In genomic region chr11:109705336-109706054, GRCm38 (mm10) we compare ENCODE assay signal across 10 mouse cellular contexts. TPM values are rescaled to one million over a fixed set of nuclear protein-coding genes. Genes with fewer than 3 reads are reported as not detected.
DNase-seq lines count a peak whose midpoint lies in the region; ATAC-seq and TF ChIP-seq lines count a peak whose summit lies in the region.
"Had no signal": no experiment of that assay in that cellular context is flagged by ENCODE, and none has a peak within 500 bp of the region (broad histone marks: within the 10 kb centered on the region; RNA-seq: fewer than 3 reads in every experiment).

No protein-coding gene starts in this region.

- H3K9ac ChIP-seq in forebrain, embryonic 15.5 days (replicated peaks): no peak overlapping the region
- no peak overlapping the region for H3K9ac ChIP-seq in hindbrain, embryonic 16.5 days (ENCODE audit: low read depth, low read length)
- H3K9ac ChIP-seq in heart, postnatal 0 days (replicated peaks; ENCODE audit: low read depth, low read length): no peak overlapping the region
- no peak overlapping the region for H3K9ac ChIP-seq in liver, postnatal 0 days (replicated peaks)

- no peaks in the 10 kb centered on the region for H3K9me3 ChIP-seq in forebrain, embryonic 15.5 days
- no peaks in the 10 kb centered on the region for H3K9me3 ChIP-seq in forebrain, embryonic 10.5 days
- no peaks in the 10 kb centered on the region for H3K9me3 ChIP-seq in hindbrain, embryonic 16.5 days (ENCODE audit: control insufficient read depth, low read length)
- no peaks in the 10 kb centered on the region for H3K9me3 ChIP-seq in hindbrain, embryonic 10.5 days
- no peaks in the 10 kb centered on the region for H3K9me3 ChIP-seq in heart, postnatal 0 days (replicated peaks; ENCODE audit: control insufficient read depth, low read length)
- no peaks in the 10 kb centered on the region for H3K9me3 ChIP-seq in liver, postnatal 0 days (ENCODE audit: low read length)

- 53% methylated on average over 9 of the region's 9 CpGs for WGBS in forebrain, embryonic 15.5 days
- 90% methylated on average over 9 of the region's 9 CpGs for WGBS in forebrain, embryonic 10.5 days
- whole genome bisulfite sequencing in hindbrain, embryonic 16.5 days: 63% methylated on average over 9 of the region's 9 CpGs
- WGBS in hindbrain, embryonic 10.5 days: 91% methylated on average over 9 of the region's 9 CpGs
- 35% methylated on average over 9 of the region's 9 CpGs for WGBS in heart, postnatal 0 days
- WGBS in liver, postnatal 0 days (ENCODE audit: insufficient replicate concordance): 40% methylated on average over 9 of the region's 9 CpGs

- no peak overlapping the region for H3K4me2 ChIP-seq in forebrain, embryonic 15.5 days (replicated peaks)
- H3K4me2 ChIP-seq in hindbrain, embryonic 16.5 days (ENCODE audit: low read length): no peak overlapping the region
- H3K4me2 ChIP-seq in heart, postnatal 0 days (ENCODE audit: low read depth, low read length): peak overlapping the region; percentile 41
- peak overlapping the region; percentile 53 for H3K4me2 ChIP-seq in liver, postnatal 0 days (ENCODE audit: low read depth, low read length)

- peak; percentile 58 for ATAC-seq in forebrain, embryonic 15.5 days (replicated peaks)
- peak; percentile 58; the same call in 1 of the 2 replicates for ATAC-seq in hindbrain, embryonic 16.5 days
- ATAC-seq in heart, postnatal 0 days (ENCODE audit: insufficient read depth, low read depth): no peak
- peak; percentile 84 for ATAC-seq in liver, postnatal 0 days

- peak overlapping the region; percentile 25 for H3K27ac ChIP-seq in forebrain, embryonic 15.5 days (replicated peaks)
- H3K27ac ChIP-seq in forebrain, embryonic 10.5 days: no peak overlapping the region
- no peak overlapping the region for H3K27ac ChIP-seq in hindbrain, embryonic 16.5 days (ENCODE audit: low read depth, low read length)
- no peak overlapping the region for H3K27ac ChIP-seq in hindbrain, embryonic 10.5 days
- peak overlapping the region; percentile 27; the same call in 1 of the 2 replicates for H3K27ac ChIP-seq in heart, postnatal 0 days (ENCODE audit: low read depth)
- peak overlapping the region; percentile 72 for H3K27ac ChIP-seq in liver, postnatal 0 days (ENCODE audit: low read depth)

- H3K36me3 ChIP-seq in forebrain, embryonic 15.5 days: no peaks in the 10 kb centered on the region
- no peaks in the 10 kb centered on the region for H3K36me3 ChIP-seq in forebrain, embryonic 10.5 days (replicated peaks)
- H3K36me3 ChIP-seq in hindbrain, embryonic 16.5 days (ENCODE audit: control insufficient read depth, insufficient read depth, low read length): no peaks in the 10 kb centered on the region
- no peaks in the 10 kb centered on the region for H3K36me3 ChIP-seq in hindbrain, embryonic 10.5 days
- no peaks in the 10 kb centered on the region for H3K36me3 ChIP-seq in heart, postnatal 0 days (replicated peaks; ENCODE audit: control insufficient read depth, insufficient read depth, low read length)
- no peaks in the 10 kb centered on the region for H3K36me3 ChIP-seq in liver, postnatal 0 days (replicated peaks; ENCODE audit: insufficient read depth, low read length)

- peaks cover 21% of the 10 kb centered on the region for H3K4me1 ChIP-seq in forebrain, embryonic 15.5 days
- peaks cover 5% of the 10 kb centered on the region for H3K4me1 ChIP-seq in forebrain, embryonic 10.5 days
- H3K4me1 ChIP-seq in hindbrain, embryonic 16.5 days (ENCODE audit: control insufficient read depth, insufficient read depth, low read depth, low read length): no peaks in the 10 kb centered on the region; the same call in none of the 2 replicates
- H3K4me1 ChIP-seq in hindbrain, embryonic 10.5 days (replicated peaks): peaks cover 17% of the 10 kb centered on the region
- peaks cover 17% of the 10 kb centered on the region for H3K4me1 ChIP-seq in heart, postnatal 0 days (ENCODE audit: control insufficient read depth, insufficient read depth)
- H3K4me1 ChIP-seq in liver, postnatal 0 days (ENCODE audit: insufficient read depth): peaks cover 35% of the 10 kb centered on the region

- TF ChIP-seq EP300 in heart, postnatal 0 days (IDR thresholded peaks at IDR 0.05; ENCODE audit: low read depth): no peak
- no peak for TF ChIP-seq EP300 in liver, postnatal 0 days (IDR thresholded peaks at IDR 0.05; ENCODE audit: low read depth)

- H3K27me3 ChIP-seq in forebrain, embryonic 15.5 days: no peaks in the 10 kb centered on the region
- no peaks in the 10 kb centered on the region for H3K27me3 ChIP-seq in forebrain, embryonic 10.5 days (ENCODE audit: poor library complexity, severe bottlenecking)
- no peaks in the 10 kb centered on the region for H3K27me3 ChIP-seq in hindbrain, embryonic 16.5 days (replicated peaks; ENCODE audit: control insufficient read depth, insufficient read depth, low read length)
- H3K27me3 ChIP-seq in hindbrain, embryonic 10.5 days (ENCODE audit: insufficient read depth, poor library complexity, severe bottlenecking): no peaks in the 10 kb centered on the region
- no peaks in the 10 kb centered on the region for H3K27me3 ChIP-seq in heart, postnatal 0 days (ENCODE audit: control insufficient read depth, insufficient read depth, low read length)
- no peaks in the 10 kb centered on the region for H3K27me3 ChIP-seq in liver, postnatal 0 days (ENCODE audit: insufficient read depth, low read length)

- no peak overlapping the region for H3K4me3 ChIP-seq in forebrain, embryonic 15.5 days
- H3K4me3 ChIP-seq in forebrain, embryonic 10.5 days: no peak overlapping the region
- no peak overlapping the region for H3K4me3 ChIP-seq in hindbrain, embryonic 16.5 days (ENCODE audit: low read length)
- H3K4me3 ChIP-seq in hindbrain, embryonic 10.5 days: no peak overlapping the region
- H3K4me3 ChIP-seq in heart, postnatal 0 days (ENCODE audit: low read depth, low read length): no peak overlapping the region
- no peak overlapping the region for H3K4me3 ChIP-seq in liver, postnatal 0 days (ENCODE audit: low read depth, low read length)

- no peak for TF ChIP-seq CTCF in heart, postnatal 0 days (IDR thresholded peaks at IDR 0.05; ENCODE audit: low read depth)
- TF ChIP-seq CTCF in liver, postnatal 0 days (IDR thresholded peaks at IDR 0.05; ENCODE audit: low read depth): no peak

- no peak for DNase-seq in forebrain, embryonic 10.5 days (ENCODE audit: extremely low spot score, low spot score)
- DNase-seq in hindbrain, embryonic 10.5 days (ENCODE audit: low spot score): no peak
- no peak for DNase-seq in heart, postnatal 0 days (ENCODE audit: low spot score)
- DNase-seq in liver, postnatal 0 days: no peak
- no peak for DNase-seq in MN1 (ENCODE audit: low spot score)
- no peak for DNase-seq in adrenal gland, adult (ENCODE audit: inconsistent age in 2 of 2, low spot score in 1 of 2)
- DNase-seq: layer of hippocampus, postnatal 36 days; right cerebral cortex, adult 18-20 months had no signal

RNA-seq across cellular contexts. Expression of gene Fam20a, which starts 16.6 kb away (rescaled TPM):
- polyA plus RNA-seq in forebrain, embryonic 15.5 days (2015; fragmentation: Nextera tagmentation; extraction: Ambion mirVana): 1.7 and 1.8 TPM in 2 replicates
- polyA plus RNA-seq in forebrain, embryonic 10.5 days (2016; fragmentation: Nextera tagmentation; extraction: Ambion mirVana): 1.2 and 2.0 TPM in 2 replicates
- 7.2 and 7.9 TPM in 2 replicates for polyA plus RNA-seq in hindbrain, embryonic 16.5 days (2015; fragmentation: Nextera tagmentation; extraction: Ambion mirVana)
- 1.5 and 2.0 TPM in 2 replicates for polyA plus RNA-seq in hindbrain, embryonic 10.5 days (2016; fragmentation: Nextera tagmentation; extraction: Ambion mirVana)
- total RNA-seq in heart, postnatal 0 days (2014; rRNA removed; ENCODE audit: low replicate concordance): 6.2 and 6.8 TPM in 2 replicates
- polyA plus RNA-seq in heart, postnatal 0 days (2015; fragmentation: Nextera tagmentation; extraction: Ambion mirVana): 3.0 TPM in 2 replicates
- polyA plus RNA-seq in liver, postnatal 0 days (2015; fragmentation: Nextera tagmentation; extraction: Ambion mirVana): 28.0 and 29.0 TPM in 2 replicates

RNA-seq across cellular contexts. Expression of gene Prkar1a, which starts 56.3 kb away (rescaled TPM):
- 472 and 496 TPM in 2 replicates for polyA plus RNA-seq in forebrain, embryonic 15.5 days (2015; fragmentation: Nextera tagmentation; extraction: Ambion mirVana)
- polyA plus RNA-seq in forebrain, embryonic 10.5 days (2016; fragmentation: Nextera tagmentation; extraction: Ambion mirVana): 300 TPM in 2 replicates
- polyA plus RNA-seq in hindbrain, embryonic 16.5 days (2015; fragmentation: Nextera tagmentation; extraction: Ambion mirVana): 475 and 504 TPM in 2 replicates
- polyA plus RNA-seq in hindbrain, embryonic 10.5 days (2016; fragmentation: Nextera tagmentation; extraction: Ambion mirVana): 313 and 331 TPM in 2 replicates
- 163 and 237 TPM in 2 replicates for total RNA-seq in heart, postnatal 0 days (2014; rRNA removed; ENCODE audit: low replicate concordance)
- 483 and 530 TPM in 2 replicates for polyA plus RNA-seq in heart, postnatal 0 days (2015; fragmentation: Nextera tagmentation; extraction: Ambion mirVana)
- 118 and 124 TPM in 2 replicates for polyA plus RNA-seq in liver, postnatal 0 days (2015; fragmentation: Nextera tagmentation; extraction: Ambion mirVana)

Comparison
In these comparisons a context has a peak if more than half of its experiments do, and no peak if none do; other contexts are left out.
1. H3K27ac ChIP-seq: peak in forebrain, embryonic 15.5 days (single experiment), heart, postnatal 0 days (single experiment) and liver, postnatal 0 days (single experiment); none in forebrain, embryonic 10.5 days (single experiment), hindbrain, embryonic 16.5 days (single experiment) and hindbrain, embryonic 10.5 days (single experiment).
2. H3K4me2 ChIP-seq: peak in heart, postnatal 0 days (single experiment) and liver, postnatal 0 days (single experiment); none in forebrain, embryonic 15.5 days (single experiment) and hindbrain, embryonic 16.5 days (single experiment).